Mouse (Mus musculus) heart, adult 8-10 months (tissue): ENCODE measurements around the gene Serinc5. TPM values are rescaled to one million over a fixed set of nuclear protein-coding genes. Genes with fewer than 3 reads are reported as not detected.
"Not testable (repeated sequence)": the region's sequence is repeated elsewhere in the genome, so short reads cannot be mapped to it uniquely, and the experiment has no call there.

ENCODE experiments used
- DNase-seq: peaks from one replicate; pipeline ENCODE4 v3.0.0; 2022; ENCODE audit warnings: low spot score
- total RNA-seq, 4 experiments: library from RNA; stranded (reverse); gene quantifications; 2 replicates each; pipeline ENCODE4 v1.2.4; 2022

Gene Serinc5
- total RNA-seq, 4 experiments from 2014 or later, result 10.2 to 11.8 (median 11.0) TPM

DNA sequence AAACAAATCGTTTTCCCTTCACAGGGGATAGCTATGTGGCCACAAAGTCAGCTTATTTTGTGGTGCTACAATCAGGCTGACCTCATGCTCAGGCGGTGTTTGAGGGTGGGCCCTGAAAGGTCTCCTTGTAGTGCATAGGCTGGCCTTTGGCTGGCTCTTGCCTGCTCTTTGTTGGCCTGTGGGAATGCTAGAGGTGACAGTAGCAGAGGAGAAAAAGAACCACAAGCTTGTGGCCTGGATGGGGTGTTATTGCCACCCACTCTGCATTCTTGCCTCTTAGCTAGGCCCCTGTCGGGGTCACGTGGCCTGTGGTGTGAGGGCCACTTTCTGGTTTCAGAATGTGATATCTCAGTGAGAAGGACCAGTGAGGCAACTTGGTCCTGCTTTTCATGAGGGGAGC is 54.1 kb downstream of the Serinc5 start:
- no peak for DNase-seq

DNA sequence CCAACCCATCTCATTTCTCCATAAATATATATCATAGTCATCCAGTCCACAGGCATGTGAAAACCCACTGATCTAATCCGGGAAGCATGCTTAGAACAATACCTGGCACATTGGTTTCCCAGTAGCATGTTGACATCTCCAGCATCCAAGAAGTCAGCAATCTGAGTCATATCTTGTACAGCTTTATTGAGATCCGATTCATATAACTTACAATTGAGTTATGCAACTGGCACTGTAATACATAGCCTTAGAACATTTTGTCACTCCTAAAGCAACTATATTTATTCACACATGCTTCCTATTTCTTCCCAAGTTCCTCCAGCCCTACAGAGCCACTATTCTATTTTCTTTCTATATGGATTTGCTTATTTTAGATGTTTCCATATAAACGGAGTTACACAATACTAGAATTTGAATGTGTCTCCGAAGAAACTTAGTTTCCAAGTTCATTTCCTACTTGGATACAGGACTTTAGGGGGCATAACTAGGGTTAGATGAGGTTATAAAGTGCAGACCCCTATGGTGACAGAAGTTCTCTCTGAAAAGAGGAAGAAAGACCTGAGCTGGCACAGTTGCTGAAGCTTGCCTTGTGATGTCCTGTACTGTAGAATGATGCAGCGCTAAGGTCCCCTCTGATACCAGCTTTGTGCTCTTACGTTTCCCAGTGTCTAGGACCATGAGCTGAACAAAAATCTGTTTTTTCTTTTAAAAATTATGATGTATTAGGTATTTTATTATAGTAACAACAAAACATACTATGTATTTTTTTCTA is 57.5 kb downstream of the Serinc5 start:
- DNase-seq, result no peak

DNA sequence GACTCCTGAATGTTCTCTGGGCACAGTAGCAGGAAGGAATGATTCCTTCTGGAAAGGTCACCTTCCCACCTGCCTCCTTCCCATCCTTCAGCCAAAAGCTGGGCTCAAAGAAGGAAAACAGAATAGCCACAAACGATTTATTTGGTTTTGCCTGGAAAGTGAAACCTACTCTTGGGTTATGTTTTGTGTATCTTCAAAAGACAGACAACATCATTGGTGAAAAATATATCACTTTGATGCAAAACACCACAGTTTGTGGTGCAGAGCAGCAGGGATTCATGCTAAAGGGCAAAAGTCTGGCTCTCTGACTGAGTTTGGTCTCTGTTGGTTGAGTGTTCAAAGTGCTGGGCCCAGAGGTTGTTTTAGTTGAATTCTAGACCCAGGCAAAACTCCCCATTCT is 60.8 kb downstream of the Serinc5 start:
- DNase-seq, result no peak

DNA sequence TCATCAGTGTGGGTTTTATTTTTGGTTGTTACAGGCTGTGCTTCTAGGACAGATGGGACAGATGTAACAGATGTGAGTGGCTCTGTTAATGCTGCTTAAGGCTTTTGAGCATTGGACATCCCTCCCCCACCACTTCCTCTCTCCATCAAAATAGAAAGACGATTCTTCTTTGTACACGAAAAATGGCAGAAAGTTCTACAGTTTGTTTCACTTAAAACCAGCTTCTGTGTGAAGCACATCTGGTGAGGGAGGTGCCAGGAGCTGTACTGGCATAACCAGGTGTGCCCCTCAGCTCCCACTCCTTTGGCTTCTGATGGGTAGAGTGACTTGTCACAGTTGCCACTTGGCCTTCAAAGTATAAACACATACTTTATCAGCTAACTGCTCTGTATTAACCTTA is 63.8 kb downstream of the Serinc5 start:
- no peak for DNase-seq

DNA sequence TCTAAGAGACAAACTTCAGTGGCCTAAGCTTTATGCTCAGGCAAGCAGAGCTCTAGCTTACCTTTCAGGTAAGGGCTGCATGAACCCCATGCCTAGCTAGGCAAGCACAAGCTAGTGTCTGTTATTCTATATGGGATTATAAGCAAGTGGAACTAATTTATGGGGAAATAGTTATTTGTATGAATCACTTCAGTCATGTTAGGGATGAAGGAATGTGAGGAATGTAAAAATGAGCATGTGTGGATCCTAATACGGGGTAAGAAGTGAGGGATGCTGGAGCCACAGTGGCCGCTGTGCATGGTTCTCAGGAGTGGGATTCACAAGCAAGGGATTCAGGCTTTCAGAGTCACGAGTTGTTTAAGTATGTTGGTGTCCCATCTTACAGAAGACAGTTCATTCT is 64.4 kb downstream of the Serinc5 start:
- DNase-seq, result no peak

DNA sequence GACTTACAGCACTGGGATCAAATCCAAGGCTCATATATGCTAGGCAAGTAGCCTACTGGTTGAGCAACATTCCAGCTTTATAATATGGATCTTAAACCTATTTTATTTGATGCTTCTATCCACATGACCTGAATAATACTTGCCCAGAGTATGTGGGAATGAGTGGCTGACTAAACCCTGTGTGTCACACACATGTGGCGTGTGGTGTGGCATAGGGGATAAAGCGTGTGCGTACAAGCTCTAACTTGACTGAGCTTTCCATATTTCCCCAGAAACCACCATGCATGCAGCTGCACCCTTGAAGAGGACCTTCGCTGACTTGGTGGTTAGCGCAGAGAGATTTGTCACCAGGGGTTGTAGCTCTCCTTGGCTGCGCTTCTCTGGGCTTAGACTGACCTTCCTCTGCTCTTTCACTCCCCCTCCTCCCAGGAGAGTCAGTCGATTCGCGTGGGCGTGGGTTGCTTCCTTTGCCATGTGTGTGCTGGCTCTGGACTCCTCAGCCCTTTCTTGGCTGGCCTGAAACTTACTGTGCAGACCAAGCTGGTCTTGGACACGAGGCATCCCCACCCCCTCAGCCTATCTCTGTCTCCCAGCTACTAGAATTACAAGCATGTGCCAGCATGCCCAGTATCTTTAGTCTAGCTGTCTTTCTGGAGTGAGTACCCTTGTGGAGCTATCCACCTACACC is 65.2 kb downstream of the Serinc5 start:
- DNase-seq, result peak; percentile 43

DNA sequence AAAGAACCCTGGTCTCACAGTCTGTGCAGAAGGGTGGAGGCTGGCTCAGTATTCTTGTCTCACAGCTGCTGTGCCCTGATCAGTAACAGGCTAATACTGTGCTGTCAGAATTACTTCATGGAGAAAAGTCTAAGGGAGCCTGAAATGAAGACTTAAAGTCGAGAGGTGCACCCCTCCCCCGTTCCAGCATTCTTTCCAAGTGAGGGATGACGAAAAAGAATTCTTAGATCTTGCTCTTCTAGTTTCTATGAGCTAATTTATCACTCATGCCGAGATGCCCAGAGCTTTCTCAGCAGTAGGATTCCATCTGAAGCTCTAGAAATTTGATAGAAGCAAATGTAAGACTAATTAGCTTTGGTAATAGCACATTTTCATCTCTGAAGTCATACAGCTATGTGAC is 66.8 kb downstream of the Serinc5 start:
- DNase-seq, result no peak

DNA sequence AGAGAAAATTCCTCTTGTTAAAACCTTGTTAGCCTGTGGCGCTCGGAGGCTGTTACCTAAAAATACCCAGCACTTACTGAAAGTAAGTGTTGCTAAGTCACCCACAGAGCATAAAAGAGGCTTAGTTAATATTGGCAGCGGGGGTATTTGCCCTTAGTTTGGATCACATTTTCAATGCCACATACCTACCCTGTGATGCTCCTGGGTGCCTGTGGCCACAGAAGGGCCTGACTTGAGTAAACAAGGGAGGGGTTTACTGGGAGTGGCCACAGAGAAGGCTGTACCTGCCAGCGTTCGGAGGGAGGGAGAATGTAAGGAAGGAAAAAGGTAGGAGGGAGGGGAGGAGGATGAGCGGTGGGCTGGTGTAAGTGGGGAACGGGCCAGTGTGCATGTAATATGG is 68.8 kb downstream of the Serinc5 start:
- DNase-seq, result no peak

DNA sequence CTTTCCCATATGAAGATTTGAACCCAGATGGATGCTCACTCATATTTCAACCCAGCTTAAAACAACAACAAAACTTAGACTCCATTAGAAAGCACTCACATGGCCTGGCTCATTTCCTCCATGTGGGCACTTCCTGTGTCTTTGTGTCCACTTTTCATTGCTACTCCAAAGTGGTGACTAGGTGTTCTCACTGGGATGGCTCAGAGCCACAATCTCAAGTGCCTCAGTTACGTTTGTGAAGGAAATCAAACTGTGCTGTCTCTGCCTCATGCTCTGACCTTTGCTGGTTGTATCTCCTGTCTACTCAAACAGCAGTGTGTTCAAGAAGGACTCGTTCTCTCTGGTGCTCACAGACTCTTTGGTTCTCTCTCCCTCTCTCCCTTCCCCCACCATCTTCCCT is 70.7 kb downstream of the Serinc5 start:
- DNase-seq, result no peak

DNA sequence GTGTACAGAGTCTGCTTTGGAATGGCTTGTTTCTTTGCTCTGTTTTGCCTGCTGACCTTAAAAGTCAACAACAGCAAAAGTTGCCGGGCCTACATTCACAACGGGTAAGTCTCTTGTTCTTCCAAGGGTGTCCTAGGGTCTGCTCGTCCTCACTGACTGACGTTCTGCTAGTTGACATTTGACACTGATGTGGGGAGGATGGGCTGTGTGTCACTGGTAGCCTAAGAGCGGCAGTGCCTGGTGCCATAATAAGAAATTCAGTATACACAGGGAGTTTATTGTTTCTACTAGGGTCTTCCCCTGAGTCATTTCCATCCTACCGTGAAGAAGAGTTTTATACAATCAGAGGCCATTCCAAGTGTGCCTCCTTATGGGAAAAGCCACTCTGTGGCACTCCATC is 71.9 kb downstream of the Serinc5 start:
- DNase-seq, result no peak

DNA sequence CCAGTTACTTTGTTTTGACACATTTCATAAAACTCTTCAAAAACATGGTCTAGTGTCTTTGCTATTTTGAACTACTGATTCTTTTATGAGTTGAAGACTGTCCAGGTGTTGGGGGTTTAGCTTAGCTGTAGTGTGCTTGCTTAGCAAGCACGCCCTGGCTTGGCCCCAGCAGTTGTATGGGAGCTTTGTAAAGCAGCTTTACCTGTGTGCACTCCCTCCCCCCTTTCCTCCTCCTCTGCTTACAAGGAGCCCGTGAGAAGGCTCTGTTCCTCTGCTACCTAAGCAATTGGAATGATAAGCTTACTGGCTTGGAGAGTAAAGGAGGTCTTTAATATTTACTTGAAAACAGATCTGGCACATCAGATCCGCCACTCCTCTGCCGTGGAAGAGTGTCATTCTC is 72.6 kb downstream of the Serinc5 start:
- DNase-seq, result no peak

DNA sequence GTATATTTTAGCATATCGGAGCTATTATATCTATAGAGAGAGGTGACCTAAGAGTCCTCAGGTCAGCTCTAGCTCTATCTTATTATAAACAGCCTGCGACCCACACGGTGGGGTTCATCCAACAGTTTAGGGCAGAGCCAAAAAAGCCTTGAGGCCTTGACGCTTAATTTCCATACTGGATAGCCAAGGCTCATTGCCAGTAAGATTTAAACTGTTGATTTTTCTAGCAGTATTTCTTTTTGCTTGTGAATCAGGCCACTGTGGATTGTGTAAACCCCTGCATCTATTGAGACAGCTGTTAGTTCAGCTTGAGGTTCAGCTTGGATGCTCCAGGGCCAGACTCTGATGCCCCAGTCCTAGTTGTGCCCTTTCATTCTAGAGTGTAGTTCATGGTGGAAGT is 73.4 kb downstream of the Serinc5 start:
- DNase-seq, result no peak

DNA sequence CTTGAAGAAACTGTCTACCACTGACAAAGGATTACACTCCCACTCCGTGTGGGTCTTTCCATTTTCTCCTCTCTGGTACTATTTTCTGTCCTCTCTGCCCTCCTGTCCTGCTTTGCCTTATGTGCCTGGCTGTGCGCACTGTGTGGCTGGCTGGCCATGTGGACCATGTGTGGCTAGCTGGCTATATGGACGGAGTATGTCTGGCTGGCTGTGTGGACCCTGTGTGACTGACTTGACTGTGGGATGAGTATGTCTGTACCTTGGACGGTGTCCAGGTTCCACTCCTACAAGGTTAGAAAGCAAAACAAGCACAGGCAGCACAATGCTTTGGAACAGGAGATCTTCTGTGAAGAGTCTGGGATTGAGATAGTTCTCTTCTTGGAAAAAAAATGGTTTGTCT is 74.4 kb downstream of the Serinc5 start:
- DNase-seq, result no peak

DNA sequence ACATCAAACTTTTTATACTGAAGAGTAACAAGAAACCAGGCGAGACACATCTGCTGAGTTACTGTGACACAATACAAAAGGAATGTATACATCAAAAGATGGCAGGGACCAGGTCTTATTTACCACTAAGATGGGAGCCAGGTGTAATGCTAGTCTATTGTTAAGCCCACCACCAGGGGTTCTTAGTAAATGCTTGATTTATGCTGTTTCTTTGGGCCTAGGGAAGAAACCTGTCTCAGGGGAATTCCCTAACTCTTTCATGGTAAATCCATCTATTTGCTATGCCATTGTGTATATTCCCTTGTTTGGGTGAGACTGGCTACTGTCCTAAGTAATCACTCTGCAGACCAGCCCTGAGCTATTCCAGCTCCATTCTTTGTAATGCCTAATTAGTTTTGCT is 76.3 kb downstream of the Serinc5 start:
- not testable (repeated sequence) for DNase-seq

DNA sequence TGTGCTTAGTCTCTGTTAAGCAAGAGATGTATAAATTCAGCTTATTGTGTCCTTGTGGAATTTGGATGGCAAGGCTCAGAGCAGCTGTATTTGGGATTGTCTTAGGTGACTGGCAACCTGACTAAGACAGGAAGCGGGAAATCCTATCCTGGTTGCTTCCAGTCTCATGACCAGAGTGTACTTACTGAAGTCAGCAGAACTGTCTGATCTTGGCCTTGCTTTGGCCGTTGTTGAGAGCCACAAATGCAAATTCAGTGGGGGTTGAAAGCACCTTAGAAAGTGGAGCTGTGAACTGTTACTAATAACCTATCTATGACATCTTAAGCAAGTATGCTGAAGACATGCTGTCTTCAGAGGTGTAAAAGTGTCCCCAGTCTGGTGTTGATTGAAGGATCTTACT is 78.2 kb downstream of the Serinc5 start:
- DNase-seq, result no peak

DNA sequence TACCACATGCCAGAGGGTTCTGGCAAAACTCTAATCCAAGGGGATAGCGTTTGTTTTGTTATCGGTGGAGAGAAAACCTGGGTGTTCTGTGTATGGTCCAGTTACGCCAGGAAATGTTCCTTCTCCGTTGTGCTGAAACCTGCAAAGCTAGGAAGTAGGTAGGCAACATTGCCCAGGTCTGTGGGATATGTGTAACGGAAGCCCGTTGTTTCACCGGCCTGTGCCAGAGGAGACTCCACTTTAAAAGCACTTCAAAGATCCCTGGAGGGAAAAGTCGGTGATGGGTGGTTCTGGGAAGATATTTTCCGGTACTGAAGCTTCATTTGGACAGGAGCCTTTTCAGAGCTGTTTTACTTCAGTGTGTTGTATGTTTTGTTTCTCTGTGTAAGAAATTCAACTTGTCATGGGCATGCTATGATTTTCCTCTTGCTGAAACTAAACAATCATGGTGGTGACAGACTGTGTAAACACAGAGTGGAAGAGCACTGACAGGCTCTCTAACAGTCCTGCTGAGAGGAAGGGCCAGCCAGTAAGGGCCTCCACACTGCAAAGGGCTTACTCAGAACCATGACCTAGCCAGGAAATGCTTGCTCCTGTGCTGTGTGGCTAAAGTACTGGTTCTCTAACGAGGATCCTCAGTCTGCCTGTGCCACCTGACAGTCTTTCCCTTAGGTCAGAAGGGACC is 83.1 kb downstream of the Serinc5 start:
- DNase-seq, result no peak

DNA sequence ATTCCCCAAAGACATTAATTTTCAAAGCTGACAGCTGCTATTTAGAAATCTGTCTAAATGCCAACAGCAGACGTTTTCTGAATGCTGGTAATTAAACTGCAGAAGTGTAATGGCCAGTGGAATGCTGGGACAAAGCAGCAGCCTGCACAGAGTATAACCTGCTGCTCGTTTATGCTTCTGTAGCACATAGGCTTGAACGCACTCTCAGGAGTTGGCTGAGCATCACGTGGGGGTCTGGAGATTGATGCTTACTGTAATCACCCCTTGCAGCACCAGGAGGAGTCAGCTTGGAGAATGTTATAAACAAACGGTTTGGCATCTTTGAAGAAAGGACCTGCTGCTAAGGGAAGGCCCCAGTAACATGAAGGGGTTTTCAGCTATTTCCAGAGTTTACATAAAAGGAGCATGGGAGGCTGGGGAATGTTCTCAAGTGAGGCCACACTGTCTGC is 85.6 kb downstream of the Serinc5 start:
- no peak for DNase-seq

DNA sequence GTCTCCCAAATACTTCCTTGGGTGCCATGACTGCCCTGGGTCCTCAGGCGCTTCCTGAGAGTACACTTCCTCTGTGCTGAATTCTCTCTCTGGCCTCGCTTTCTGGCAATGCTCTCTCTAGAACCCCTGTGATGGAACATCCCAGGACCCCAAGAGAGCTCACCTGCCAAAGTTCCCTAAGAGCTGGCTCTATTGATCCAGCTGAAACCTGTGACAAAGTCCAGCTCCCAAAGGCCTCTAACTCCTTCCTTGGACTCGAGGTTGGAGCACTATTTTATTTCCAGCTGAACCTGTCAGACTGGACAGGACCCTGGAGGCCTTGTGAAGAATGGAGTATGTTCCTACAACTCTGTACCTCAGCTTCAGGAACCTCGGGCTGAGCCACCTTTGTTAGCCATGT is 86.2 kb downstream of the Serinc5 start:
- no peak for DNase-seq

DNA sequence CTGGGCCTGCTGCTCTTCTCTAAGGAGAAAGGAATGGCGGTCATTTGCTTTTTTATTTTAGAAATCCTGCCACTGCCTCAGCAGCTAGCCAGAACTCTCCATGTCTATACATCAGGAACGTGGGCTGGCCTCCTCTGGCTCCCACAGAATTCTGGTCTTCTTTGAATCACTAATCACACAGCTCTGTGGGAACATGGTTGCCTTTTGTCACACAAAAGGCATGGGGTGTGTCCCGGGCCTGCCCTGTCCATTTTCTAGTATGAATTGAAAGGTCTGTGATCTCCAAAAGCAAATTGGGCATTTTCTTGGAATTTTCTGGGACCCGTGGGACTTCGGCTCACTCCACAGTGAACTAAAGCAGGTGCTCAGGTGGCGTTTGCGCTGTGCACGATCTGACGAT is 87.9 kb downstream of the Serinc5 start:
- DNase-seq, result no peak

DNA sequence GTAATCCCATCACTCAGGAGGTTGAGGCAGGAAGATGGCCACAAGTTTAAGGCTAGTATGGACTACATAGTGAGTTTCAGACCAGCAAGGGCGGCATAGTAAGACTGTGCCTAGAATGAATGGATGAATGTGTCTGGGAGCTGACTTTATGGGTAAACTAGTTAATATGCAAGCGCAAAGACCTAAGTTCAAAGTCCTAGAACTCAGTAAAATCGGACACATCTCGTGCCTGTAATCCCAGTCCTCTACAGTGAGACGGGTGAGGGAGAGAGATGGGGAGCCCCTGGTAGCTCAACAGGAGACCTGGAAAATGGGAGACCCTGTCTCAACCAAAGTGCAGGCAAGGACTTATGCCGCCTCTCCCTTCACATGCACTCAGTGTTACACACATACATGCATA is 88.5 kb downstream of the Serinc5 start:
- no peak for DNase-seq

DNA sequence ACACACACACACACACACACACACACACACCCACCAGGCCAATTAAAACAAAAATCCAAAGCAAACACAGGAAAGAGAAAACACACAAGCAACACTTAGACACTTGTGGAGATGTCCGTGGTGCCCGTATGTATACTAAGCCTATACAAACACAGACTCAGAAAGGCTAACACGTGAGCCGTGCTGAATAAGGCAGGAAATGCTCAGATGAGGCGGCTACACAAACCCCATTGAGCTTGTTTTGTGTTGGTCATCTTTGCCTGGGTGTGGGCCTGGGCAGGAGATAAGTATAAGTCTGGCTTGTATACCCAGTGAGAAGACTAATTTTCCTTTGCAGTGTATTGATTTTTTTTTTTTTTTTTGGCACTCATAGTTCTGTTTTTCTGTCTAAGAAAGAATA is 91.1 kb downstream of the Serinc5 start:
- no peak for DNase-seq

DNA sequence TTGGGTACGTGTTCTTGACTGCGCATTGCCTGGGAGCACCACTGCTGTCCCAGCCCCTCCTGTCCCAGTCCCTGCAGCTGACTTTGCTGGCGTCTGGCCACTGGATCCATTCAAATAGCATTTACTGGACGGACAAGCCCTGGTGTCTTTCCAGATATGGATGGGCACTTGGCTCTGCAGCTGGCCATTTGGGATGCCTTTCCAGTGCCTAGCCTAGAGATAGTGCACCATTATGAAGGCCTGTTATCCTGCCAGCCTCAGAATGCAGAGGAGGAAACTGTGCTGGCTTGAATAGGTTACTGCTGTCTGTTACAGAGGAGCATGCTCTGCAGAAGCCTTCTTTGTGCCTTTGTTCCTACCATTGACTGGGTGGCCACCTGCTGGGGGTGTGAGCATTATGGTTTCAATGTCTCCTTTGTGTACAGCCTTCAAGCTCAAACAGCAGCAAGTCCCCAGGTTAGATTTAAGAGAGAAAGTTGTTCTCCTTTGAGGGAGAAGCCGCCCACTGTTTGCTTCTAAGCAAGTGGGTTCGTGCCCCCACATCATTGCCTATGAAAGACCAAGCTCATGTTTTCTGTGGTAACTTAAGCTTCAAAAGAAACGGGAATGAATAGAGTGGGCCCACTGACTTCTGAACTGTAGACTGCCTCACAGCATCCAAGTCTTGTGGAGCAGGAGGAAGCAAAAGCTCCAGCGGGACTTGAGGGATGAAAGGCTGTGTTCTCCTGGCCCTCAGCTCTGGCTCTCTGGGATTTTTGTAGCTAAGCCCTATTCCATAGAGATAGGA is 92.5 kb downstream of the Serinc5 start:
- DNase-seq, result peak; percentile 52
